Mouse (Mus musculus): ENCODE data around the gene Fermt1.

- TF ChIP-seq CTCF (IDR thresholded peaks at IDR 0.05) (no peak), POLR2A (IDR thresholded peaks at IDR 0.05; ENCODE audit: insufficient read depth, low read depth, low read length) (no peak), EP300 (IDR thresholded peaks at IDR 0.05; ENCODE audit: insufficient read depth, low read depth, low read length) (no peak)
These were observed 6.7 kb downstream of the Fermt1 start for GRCm38 (mm10) chr2:132939056-132939455.

Data from heart, adult 2 months (tissue).